Mouse (Mus musculus) layer of hippocampus, adult 18-20 months (tissue): ENCODE measurements around the gene Acot4. TPM values are rescaled to one million over a fixed set of nuclear protein-coding genes. Genes with fewer than 3 reads are reported as not detected.
A peak's percentile ranks its signal among the peaks of the same experiment; 100 is the strongest.
"Not testable (repeated sequence)": the region's sequence is repeated elsewhere in the genome, so short reads cannot be mapped to it uniquely, and the experiment has no call there.

ENCODE experiments used
- DNase-seq, 2 experiments: peaks; one replicate each; pipeline ENCODE4 v3.0.0; 2022; ENCODE audit warnings: low spot score in 2 of 2
- long read RNA-seq: library from polyadenylated mRNA; stranded (forward); transcript quantifications from one replicate; pipeline ENCODE4 v2.0.0, GENCODE M21; 2021
- total RNA-seq, 2 experiments: library from RNA; stranded (reverse); gene quantifications; 2 replicates each; pipeline ENCODE4 v1.2.3; 2021

Acot4 gene
- total RNA-seq = 1 to 10 TPM; 2.7 to 3.9 TPM
- long read RNA-seq, full-length matches to known transcripts = 1 of 2 reads
- long read RNA-seq, partial matches to known transcripts = 0 of 2 reads
- long read RNA-seq, other reads (novel, unspliced or antisense) = 1 of 2 reads

DNA sequence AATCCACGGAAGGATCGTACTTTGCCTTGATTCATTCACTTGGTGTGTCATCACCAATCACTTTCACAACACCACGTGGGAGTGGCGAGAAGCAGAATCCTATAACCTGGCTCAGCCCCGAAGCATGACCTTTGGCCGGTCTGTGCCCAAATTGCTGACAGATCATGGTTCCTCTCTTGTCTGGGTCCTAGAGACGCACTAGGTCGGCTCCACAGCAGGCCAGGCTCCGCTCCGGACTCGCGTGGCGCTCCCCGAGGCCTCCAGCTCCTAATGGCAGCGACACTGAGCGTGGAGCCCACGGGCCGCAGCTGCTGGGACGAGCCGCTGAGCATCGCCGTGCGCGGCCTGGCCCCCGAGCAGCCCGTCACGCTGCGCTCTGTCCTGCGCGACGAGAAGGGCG is at the start of gene Acot4:
Gene Acot4, plus strand, starts transcription at position 139 of the 400 bp plus-strand sequence.
- peak in 1 of 2 experiments; percentile 16 for DNase-seq

DNA sequence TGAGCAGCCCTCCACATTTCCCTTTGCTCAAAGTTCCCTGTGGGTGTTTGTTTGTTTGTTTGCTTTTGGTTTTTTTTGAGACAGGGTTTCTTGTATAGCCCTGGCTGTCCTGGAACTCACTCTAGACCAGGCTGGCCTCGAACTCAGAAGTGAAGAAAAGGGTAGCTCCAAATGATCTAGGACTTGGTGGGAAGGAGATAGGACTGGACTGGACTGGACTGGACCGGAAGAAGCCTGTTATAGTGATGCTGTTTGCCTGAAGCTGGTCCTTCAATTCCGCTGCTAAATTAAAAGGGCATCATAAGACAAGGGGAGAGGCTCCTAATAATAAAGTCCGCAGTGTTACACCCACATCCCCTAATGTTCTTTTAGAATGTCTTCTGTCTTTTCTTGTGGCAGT is 49.7 kb upstream of the Acot4 start:
- no peak for DNase-seq

DNA sequence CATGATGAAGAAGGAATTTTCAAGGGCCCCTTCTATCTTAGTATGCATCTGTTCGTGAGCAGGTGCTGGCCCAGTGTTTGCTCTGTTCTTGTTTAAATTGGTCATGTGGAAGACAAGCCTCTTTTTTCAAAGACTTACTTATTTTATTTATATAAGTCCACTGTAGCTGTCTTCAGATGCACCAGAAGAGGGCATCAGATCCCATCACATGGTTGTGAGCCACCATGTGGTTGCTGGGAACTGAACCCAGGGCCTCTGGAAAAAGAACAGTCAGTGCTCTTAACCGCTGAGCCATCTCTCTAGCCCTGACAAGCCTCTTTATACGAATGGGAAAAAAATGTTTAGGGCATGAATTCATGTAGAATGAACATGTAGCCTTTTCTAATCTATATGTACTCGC is 48.8 kb upstream of the Acot4 start:
- DNase-seq = no peak

DNA sequence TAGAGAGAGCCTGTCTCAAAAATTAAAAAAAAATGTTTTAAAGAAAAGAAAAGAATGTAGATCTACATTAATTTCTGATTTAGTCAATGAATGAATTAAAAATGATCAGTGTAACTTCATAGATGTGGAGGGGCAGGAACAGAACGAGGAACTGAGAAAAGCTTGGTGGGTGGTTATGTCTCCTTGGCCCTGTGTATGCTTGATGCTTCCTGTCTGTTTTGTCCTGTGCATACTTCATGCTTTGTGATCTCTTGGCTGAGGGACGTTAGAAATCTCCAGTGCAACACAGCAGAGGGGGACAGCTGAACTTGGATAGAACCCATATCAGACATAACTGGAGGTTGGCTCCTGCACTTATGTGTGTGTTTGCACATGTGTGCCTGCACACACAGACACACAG is 41.0 kb upstream of the Acot4 start:
- DNase-seq = no peak

DNA sequence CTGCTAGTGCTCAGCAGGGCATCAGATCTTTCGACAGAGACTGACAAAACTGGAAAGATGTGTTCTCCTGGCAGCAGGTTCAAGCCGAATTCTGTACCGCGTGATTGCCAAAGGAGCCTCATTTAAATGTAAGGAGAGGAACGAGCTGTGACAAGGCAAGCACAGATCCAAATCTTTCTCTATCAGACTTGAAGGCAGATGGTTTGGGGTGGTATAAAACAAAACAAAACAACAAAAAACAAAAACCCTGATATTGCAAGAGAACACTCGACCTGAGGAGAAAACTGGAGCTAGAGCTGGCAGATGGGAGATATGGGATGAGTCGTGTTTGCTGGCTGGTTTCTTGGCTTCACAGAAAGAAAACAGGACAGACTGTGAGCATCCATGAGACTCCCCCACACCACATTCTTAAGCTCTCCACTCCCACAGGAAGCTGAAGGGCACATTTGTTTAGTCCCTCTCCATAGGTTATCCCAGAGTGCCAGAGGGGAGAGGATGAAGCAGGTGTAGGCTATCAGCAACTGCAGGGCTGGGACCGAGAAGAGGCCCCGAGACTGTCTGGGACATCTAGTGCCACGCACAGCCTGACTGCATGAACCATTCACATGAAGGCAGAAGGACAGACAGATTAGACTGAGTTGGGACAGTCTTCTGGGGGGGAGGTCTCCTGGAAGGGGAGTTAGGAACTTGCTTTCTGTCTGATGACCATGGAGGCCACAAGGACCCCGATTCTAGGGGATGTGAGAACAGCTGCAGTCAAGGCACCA is 39.7 kb upstream of the Acot4 start:
- DNase-seq = peak in 1 of 2 experiments; percentile 57

DNA sequence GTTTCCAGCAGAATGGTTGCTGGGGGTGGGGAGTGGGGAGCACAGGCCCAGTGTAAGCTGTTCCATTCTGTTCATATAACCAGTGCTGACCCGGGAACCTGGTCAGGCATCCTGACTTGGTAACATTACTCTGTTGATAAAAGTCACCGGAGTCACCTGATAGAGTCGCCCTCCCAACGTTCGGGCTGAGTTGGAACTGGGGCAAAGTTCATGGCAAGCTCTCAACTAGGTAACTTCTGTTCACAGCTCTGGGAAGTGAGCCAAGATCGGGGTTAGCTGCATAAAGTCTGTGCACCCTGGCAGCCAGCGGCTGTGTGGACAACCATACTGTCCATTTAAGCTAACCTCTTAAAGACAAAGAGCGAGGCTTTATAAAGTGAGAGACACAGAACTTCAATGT is 38.9 kb upstream of the Acot4 start:
- DNase-seq = not testable (repeated sequence)

DNA sequence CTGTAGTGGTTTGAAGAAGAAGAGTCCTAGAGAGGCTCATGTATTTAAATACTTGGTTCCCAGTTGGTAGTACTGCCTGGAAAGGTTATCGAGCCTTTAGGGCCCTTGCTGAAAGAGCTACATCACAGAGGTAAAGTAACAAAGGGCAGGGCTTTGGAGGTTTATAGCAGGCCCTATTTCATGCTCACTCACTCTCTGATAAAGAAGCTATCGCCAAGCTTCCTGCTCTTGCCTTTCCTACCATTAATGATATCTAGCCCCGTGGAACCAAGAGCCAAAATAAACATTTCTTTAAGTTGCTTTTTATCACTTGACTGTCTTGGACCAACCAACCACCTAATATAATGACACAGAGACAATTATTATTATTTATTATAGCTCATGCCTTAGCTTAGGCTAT is 37.8 kb upstream of the Acot4 start:
- no peak for DNase-seq

DNA sequence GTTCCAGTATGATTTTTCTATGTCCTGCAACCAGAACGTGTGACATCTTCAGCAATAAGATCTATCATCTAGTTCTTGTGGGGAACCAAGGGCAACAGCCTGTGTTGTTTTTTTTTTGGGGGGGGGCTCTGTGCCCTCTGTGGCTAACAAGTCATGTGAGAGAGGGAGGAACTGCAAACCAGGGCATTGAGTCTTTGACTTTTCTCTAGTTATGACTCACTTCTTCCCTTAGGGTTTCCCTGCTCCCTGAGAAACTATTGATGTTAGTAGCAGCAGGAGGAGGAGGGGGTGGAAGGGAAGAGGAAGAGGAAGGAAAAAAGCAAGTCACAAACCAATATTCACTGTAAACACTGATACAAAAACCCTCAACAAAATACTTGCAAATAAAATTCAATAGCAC is 34.3 kb upstream of the Acot4 start:
- DNase-seq = no peak

DNA sequence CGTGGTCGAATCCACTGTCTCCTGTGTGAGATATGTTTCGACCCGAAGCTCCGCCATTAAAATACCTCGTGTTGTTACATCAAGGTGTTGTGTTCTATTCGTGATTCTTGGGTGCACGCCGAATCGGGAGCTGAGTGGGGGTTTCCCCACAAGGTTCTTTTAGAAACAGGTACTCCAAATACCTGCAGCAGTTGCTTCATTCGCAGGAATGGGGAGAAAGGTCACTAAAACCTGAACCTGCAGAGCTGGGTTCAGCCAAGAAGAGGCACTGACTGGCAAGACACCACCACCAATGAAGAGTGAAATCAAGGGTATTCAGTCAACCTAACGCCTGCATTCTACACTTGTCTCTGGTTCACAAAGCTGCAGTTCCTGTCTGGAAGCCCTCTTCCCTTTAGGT is 29.9 kb upstream of the Acot4 start:
- no peak for DNase-seq

DNA sequence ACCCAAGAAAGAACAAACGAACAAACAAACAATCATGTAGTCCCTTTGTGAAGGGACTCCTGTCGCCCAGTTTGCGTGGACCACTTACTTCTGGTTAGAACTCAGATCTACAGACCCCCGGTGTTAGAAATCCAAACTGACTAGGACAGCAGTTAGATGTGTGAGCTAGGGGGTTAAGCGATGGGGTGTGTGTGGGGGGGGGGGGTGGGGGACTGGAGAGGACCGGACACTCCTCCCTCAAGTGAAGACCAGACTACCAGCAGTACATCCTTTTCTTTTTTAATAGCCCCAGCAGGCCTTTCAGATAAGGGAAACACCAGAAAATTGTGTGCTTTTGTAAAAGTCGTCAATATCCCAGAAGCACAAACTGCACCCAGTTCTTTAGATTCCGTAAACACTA is 29.4 kb upstream of the Acot4 start:
- no peak for DNase-seq

DNA sequence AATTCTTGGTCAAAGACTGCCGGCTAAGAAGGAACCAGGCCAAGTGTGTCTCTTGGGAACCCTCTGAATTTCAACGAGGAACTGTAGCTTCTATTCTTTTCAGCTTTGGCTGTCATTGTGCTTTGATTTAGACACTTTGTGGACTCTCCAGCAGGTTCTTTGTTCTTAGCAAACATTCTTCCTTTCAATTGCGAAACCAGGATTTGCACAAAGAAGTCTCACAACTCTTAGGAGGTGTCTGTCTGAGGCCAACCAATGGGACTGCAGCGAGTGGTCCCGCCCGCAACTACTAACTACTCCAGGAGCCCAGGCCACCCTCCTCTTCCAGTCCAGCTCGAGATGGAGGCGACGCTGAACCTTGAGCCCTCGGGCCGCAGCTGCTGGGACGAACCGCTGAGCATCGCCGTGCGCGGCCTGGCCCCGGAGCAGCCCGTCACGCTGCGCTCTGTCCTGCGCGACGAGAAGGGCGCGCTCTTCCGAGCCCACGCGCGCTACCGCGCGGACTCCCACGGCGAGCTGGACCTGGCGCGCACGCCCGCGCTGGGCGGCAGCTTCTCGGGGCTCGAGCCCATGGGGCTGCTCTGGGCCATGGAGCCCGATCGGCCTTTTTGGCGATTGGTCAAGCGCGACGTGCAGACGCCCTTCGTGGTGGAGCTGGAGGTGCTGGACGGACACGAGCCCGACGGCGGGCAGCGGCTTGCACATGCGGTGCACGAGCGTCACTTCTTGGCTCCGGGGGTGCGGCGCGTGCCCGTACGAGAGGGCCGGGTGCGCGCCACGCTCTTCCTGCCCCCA is 28.8 kb upstream of the Acot4 start, which contains the start of gene Acot1:
Gene Acot1, plus strand, starts transcription at position 320 of the 795 bp plus-strand sequence.
- DNase-seq = peak in 1 of 2 experiments; percentile 65

DNA sequence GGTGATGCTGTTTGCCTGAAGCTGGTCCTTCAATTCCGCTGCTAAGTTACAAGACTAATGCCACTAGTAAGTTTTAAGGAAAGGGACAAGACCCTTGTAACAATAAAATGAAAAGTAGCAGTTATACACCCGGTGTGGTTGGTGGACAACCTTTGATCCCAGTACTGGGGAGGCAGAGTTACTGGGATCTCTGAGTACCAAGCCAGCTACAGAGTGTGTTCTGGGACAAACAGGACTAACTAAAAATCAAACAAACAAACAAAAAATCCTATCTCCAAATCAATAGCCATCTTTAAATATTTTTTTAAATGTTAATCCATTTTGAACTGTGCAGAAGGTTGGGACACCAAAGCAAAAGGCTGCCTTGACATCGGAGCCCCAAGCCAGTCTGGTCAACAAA is 28.0 kb upstream of the Acot4 start:
- no peak for DNase-seq

DNA sequence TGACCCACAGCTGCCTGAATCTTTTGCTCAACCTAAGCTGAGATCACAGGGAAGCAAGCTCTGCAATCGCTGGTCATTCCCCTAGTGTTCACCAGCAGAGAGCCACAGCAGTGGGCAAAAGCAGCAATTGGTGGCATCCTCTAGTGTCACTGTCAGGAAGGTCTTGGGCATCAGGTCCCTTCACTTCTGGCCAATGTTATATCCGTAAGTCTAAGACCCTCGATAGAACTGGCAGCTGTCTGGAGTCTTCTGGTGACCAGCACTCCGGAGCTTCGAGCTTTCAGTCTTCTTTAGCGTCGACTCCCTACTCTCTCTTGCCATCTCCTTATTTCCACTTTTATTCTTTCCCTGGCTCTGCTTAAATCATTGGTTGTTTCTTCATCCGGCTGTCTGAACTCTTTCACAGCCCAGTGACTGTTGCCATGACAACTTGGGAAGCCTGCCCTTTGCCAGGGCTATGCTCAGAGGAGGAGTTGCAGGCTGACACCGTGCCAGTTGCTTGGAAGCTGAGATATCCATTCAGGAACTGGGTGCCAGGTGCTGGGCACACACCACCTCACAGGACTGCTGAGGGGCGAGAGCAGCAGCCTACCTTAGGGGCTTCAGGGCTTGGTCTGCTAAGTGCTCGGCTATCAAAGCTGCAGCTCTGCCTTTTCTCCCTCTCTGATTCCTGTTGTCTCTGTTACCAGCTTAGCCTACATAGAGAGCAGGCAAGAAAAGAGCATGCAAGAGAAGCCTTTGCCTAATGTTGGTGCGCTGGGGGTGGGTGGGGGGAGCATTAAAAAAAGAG is 26.7 kb upstream of the Acot4 start:
- peak; percentile 56 to 80 for DNase-seq

DNA sequence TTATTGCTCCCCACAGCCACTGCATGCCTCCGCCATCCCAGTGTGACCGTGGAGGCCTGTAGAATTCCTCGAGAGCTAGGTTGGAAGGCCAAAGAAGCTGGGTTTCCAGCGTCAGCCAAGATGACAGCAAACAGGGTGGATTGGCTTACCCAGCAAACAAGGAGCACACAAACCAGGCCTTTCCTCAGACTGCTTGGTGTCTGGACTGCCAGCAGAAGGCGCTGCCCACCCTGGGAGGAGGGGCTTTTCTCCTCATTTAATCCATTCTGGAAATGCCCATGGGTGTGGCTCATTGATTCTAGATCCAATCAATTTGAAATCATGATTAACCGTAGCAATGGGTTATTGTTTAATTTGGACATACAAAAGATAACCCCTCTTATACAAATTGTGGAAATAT is 25.0 kb upstream of the Acot4 start:
- no peak for DNase-seq

DNA sequence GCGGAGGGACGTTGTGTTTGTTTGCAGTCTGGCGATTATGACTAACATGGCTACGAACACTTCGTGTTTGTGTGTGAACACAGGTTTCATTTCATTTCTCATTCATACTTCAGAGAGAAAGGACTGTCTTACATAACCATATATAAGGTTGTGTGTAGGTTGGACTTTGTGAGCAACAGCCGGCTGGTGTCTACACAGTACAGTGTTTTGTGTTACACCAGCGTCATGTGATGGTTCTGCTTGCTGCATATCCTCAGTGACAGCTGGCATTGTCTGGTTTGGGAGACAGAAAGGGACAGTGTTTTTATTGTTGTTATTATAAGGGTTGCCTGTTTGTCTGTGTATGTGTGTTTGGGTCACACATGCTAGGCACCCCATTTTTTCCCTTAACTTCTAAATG is 24.5 kb upstream of the Acot4 start:
- peak in 1 of 2 experiments; percentile 48 for DNase-seq

DNA sequence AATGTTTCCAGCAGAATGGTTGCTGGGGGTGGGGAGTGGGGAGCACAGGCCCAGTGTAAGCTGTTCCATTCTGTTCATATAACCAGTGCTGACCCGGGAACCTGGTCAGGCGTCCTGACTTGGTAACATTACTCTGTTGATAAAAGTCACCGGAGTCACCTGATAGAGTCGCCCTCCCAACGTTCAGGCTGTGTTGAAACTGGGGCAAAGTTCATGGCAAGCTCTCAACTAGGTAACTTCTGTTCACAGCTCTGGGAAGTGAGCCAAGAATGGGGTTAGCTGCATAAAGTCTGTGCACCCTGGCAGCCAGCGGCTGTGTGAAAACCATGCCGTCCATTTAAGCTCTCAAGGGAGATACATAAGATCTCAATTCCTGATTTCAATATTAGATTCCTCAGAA is 17.7 kb upstream of the Acot4 start:
- DNase-seq = peak in 1 of 2 experiments; percentile 19

DNA sequence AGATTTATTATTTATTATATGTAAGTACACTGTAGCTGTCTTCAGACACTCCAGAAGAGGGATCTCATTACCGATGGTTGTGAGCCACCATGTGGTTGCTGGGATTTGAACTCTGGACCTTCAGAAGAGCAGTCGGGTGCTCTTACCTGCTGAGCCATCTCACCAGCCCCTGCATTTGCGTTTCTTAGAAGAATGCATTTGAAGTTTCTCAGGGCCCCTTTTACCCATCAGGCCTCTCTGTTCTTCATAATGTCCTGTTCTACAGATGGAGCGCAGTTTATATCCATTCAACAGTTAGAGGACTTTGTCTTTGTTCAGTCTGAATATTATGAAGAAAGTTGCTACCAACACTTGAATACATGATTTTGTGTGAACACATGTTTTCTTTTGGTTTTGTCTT is 15.9 kb upstream of the Acot4 start:
- DNase-seq = not testable (repeated sequence)

DNA sequence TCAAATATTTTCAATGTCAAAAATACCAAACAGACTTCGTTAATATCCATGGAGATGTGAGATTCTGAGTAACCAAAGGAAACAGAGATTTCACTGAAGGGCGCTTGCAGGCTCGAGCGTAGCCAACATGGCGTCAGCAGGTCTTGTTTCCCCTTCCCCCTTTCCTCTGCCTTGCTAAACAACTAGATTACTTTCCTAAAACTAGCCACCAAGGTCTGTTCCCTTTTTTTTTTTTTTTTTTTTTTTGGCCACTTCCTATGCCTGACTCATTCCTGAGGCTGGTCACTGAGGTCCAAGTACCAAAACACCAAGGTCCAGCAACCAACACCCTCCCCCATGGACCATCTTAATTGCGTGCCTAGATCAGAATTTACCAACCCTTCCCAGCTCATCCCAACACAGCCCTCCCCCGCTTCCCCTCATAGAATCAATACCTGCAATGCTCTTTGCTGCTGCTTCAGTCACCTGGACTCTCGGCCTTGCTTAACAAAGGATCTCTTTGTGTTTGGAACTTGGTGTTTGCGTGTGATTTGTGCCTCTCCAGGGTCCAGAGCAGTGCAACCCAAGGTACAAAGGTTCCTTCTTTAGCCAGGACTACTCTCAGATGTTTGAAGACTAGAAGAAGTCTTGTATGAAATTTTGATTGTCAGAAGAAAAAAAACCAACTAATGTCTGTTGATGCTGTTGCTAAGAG is 15.0 kb upstream of the Acot4 start:
- no peak for DNase-seq

DNA sequence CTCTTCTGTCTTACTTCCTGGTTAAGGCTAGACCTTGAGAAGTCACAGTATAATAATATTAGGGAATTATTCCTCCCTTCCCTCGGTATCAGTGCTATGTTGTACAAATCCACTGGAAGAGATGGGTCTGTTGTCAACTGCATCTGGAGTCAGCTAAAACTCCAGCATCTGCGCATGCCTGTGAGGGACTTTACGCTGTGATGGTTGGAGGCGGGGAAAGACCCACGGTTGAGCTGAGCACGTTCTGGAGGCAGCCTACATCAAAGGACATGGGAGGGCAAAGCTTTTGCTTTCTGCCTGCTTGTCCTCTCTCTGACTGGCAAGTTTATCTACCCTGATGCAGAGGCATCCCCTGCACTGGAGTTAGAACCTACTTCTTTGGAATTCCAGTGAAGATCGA is 12.3 kb upstream of the Acot4 start:
- no peak for DNase-seq

DNA sequence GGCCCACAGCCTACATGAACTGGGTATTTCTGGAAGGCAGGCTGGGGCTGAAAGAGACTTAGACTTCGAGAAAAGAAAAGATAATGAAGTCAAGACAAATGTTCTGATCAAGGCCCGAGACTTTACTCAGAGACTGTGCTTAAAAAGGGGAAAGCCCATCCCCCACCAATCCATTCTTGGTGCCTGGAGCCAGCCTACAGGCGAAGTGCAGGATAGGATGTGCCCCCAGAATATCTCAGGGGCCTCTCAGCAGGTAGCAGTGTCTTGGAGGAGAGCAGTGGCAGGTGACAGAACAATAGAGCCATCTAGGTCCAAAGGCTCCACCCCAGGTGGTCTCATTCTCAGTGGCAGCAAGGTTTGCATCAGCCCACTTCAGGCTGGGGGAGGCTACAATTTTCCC is 9.9 kb upstream of the Acot4 start:
- not testable (repeated sequence) for DNase-seq

DNA sequence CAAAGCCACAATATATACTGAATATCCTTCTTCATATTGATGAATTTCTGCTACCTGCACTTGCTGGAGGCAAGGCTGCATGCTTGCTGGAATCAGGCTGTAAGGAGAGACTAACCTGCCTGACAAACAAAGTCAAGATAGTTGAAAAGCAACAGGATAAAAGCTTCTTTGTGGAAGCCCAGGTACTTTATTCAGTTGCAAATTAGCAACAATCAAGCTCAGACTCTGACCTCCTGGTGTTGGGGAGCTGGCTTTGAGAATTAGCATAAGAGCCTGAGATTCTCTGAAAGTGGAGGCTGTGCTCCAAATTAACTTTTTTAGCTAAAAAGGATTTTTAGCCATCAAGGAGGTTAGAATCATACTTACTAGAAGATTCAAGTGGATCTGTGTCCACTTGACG is 9.1 kb upstream of the Acot4 start:
- DNase-seq = not testable (repeated sequence)
